Mouse (Mus musculus) myocyte (in vitro differentiated cells): ENCODE results near the gene Olfr263. TPM values are rescaled to one million over a fixed set of nuclear protein-coding genes. Genes with fewer than 3 reads are reported as not detected.
A peak's percentile ranks its signal among the peaks of the same experiment; 100 is the strongest.

Source experiments
- H3K27me3 ChIP-seq: one replicate; pipeline ENCODE4 v1.6.1; 2011; ENCODE audit not compliant: control insufficient read depth, insufficient read depth, insufficient read length
- H3K36me3 ChIP-seq: one replicate; pipeline ENCODE4 v1.6.1; 2011; ENCODE audit not compliant: control insufficient read depth, insufficient read depth
- H3K4me2 ChIP-seq: one replicate; pipeline ENCODE4 v1.6.1; 2011; ENCODE audit warnings: low read depth, control low read depth
- H3K4me3 ChIP-seq: one replicate; pipeline ENCODE4 v1.5.1; 2011; ENCODE audit warnings: mild to moderate bottlenecking, control low read depth, moderate library complexity
- H3K79me2 ChIP-seq: one replicate; pipeline ENCODE4 v1.6.1; 2011; ENCODE audit not compliant: control insufficient read depth, insufficient read depth
- H3ac ChIP-seq: one replicate; pipeline ENCODE4 v1.6.1; 2011; ENCODE audit not compliant: control insufficient read depth, insufficient read length
- CEBPB ChIP-seq: IDR thresholded peaks from 2 replicates; pipeline ENCODE4 v1.6.1; 2011; ENCODE audit warnings: mild to moderate bottlenecking, moderate library complexity; ENCODE audit not compliant: poor library complexity, insufficient read depth, severe bottlenecking
- E2F4 ChIP-seq: IDR thresholded peaks from one replicate; pipeline ENCODE4 v1.6.1; 2011; ENCODE audit warnings: mild to moderate bottlenecking, control low read depth, moderate library complexity; ENCODE audit not compliant: insufficient read depth
- MAX ChIP-seq: IDR thresholded peaks from one replicate; pipeline ENCODE4 v1.6.1; 2011; ENCODE audit warnings: low read depth, mild to moderate bottlenecking, control low read depth
- MYOD1 ChIP-seq, 3 experiments: IDR thresholded peaks; one replicate each; pipeline ENCODE4 v1.6.1; 2011; ENCODE audit warnings: control low read depth in 2 of 3, low read depth in 2 of 3, mild to moderate bottlenecking in 2 of 3, moderate library complexity in 1 of 3; ENCODE audit not compliant: insufficient read length in 2 of 3, control insufficient read depth in 1 of 3
- MYOG ChIP-seq, 3 experiments: IDR thresholded peaks; one replicate each; pipeline ENCODE4 v1.6.1; 2011; ENCODE audit warnings: control low read depth in 2 of 3, low read depth in 2 of 3, mild to moderate bottlenecking in 2 of 3; ENCODE audit not compliant: insufficient read length in 2 of 3, control insufficient read depth in 1 of 3, insufficient read depth in 1 of 3
- POLR2A ChIP-seq: IDR thresholded peaks from one replicate; pipeline ENCODE4 v1.6.1; 2011; ENCODE audit warnings: low read depth, mild to moderate bottlenecking, control low read depth, moderate library complexity; ENCODE audit not compliant: insufficient read length
- POLR2AphosphoS2 ChIP-seq: IDR thresholded peaks from one replicate; pipeline ENCODE4 v1.6.1; 2011; ENCODE audit warnings: low read depth, control low read depth; ENCODE audit not compliant: insufficient read length
- REST ChIP-seq: IDR thresholded peaks from one replicate; pipeline ENCODE4 v1.6.1; 2011; ENCODE audit warnings: mild to moderate bottlenecking, control low read depth, moderate library complexity; ENCODE audit not compliant: insufficient read depth, insufficient read length
- SRF ChIP-seq: IDR thresholded peaks from one replicate; pipeline ENCODE4 v1.6.1; 2011; ENCODE audit warnings: low read depth; ENCODE audit not compliant: control insufficient read depth, insufficient read length
- TCF12 ChIP-seq: IDR thresholded peaks from one replicate; pipeline ENCODE4 v1.6.1; 2011; ENCODE audit warnings: mild to moderate bottlenecking, control low read depth; ENCODE audit not compliant: poor library complexity, insufficient read depth, severe bottlenecking
- TCF3 ChIP-seq: IDR thresholded peaks from one replicate; pipeline ENCODE4 v1.6.1; 2011; ENCODE audit warnings: low read depth, control low read depth; ENCODE audit not compliant: insufficient read length
- USF1 ChIP-seq: IDR thresholded peaks from one replicate; pipeline ENCODE4 v1.6.1; 2011; ENCODE audit warnings: low read depth, mild to moderate bottlenecking, control low read depth, moderate library complexity
- polyA plus RNA-seq: library from polyadenylated mRNA; unstranded; fragments of >200 nt; fragmentation: generic; extraction: Trizol; gene quantifications from one replicate; pipeline ENCODE4 v1.2.1, GENCODE M21; 2012; ENCODE audit warnings: missing spikeins

The Olfr263 gene
- polyA plus RNA-seq, 1 experiment = not detected

DNA sequence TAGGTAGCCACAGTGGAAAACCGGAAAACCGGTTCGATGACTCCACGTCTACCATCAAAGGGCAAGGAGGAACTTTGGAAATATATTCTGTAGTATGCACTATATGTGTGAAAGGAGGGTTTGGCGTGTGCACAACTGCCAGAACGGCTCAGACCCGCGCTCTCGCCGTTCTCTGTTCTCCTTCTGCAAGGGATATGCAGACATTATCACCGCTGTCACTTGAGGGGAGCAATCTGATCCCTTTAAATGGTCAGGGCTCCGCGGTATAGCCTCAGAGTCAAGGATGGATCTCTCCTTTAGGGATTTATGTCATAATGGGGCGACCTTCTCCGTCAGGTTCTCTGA is 30.0 kb downstream of the Olfr263 start:
- no peak for TF ChIP-seq TCF12
- TF ChIP-seq MAX = no peak
- no peak overlapping the region for H3ac ChIP-seq
- no peaks in the 10 kb centered on the region for H3K79me2 ChIP-seq
- peak overlapping the region; percentile 40 for H3K4me3 ChIP-seq
- H3K27me3 ChIP-seq = peaks cover 5% of the 10 kb centered on the region
- H3K36me3 ChIP-seq = no peaks in the 10 kb centered on the region
- H3K4me2 ChIP-seq = peak overlapping the region; percentile 98

DNA sequence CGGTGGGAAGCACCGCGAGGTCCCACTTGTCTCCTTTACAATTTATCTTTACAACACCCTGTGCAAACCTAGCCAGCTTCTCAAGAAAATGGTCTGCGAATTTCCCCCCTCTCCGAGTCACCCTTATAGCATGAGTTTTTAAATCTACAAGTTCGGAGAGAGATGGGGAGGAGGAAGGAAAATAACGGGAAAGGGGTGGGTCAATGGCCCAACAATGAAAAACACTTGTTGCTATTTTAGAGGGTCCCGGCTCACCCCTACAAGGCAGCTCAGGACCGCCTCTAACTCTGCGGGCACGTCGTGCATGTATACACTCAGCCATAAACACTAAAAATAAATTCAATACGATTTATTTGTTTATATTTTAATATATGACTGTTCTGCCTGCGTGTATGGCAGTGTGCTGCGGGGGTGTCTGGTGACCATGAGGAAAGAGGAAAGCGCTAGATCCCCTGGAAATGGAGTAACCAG is 30.6 kb downstream of the Olfr263 start:
- Histone ChIP-seq H3K36me3 (no peaks in the 10 kb centered on the region), H3K27me3 (peaks cover 5% of the 10 kb centered on the region), H3K4me2 (peak overlapping the region; percentile 98), H3K79me2 (no peaks in the 10 kb centered on the region), H3ac (no peak overlapping the region), H3K4me3 (peak overlapping the region; percentile 40)
- no peak for TF ChIP-seq TCF3
- no peak for TF ChIP-seq E2F4
- no peak for TF ChIP-seq CEBPB
- no peak for TF ChIP-seq SRF
- no peak for TF ChIP-seq POLR2A
- TF ChIP-seq MAX = no peak
- TF ChIP-seq POLR2AphosphoS2 = no peak
- no peak for TF ChIP-seq MYOD1 (IDR thresholded peaks at IDR 0.05; ENCODE audit: control insufficient read depth in 1 of 3, insufficient read length in 2 of 3, low read depth in 2 of 3)

DNA sequence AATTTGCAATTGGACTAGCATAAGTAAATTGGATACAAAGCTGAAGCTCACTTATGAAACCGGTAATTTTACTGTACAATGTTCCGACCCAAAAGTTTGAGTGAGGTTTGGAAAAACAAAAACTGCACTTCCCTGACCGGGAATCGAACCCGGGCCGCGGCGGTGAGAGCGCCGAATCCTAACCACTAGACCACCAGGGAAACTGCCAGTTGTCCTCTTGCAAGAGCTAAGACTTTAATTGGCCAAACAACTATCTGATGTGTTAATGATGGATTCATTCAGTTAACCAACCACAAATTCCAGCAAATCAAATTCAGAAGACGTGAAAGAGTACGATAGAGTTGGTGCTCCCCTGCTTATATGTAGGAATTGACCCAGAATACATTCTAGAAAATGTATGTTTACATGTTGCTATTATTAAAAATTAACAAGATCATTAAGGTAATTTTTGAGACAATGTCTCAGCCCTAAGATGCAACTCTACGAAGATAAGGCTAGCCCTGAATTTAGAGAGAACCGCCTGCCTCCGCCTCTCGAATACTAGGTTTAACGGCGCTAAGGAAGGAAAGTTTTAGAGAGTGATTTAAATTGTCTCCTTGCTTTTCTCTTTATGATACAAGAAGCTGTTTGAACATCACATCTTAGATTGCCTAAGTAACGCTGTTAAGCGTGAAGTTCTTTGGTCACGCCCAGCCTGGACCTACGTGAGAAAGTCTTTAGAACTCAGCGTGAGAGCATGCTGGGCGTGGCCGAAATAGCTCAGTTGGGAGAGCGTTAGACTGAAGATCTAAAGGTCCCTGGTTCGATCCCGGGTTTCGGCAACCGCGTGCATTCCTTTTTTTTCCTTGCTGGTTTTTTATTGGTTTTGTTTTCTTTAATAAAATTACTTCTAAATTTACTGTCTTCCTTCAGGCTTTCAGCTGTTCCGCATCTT is 31.5 kb downstream of the Olfr263 start:
- no peaks in the 10 kb centered on the region for H3K79me2 ChIP-seq
- peaks cover 5% of the 10 kb centered on the region for H3K27me3 ChIP-seq
- no peak overlapping the region for H3ac ChIP-seq
- no peak for TF ChIP-seq POLR2A
- no peak for TF ChIP-seq MYOD1 (IDR thresholded peaks at IDR 0.05; ENCODE audit: control insufficient read depth in 1 of 3, insufficient read length in 2 of 3, low read depth in 2 of 3)
- no peak for TF ChIP-seq E2F4
- TF ChIP-seq REST = no peak
- no peak for TF ChIP-seq TCF12
- no peak for TF ChIP-seq MAX
- TF ChIP-seq CEBPB = no peak
- no peak for TF ChIP-seq TCF3
- no peak for TF ChIP-seq USF1
- H3K4me3 ChIP-seq = peak overlapping the region; percentile 40
- H3K4me2 ChIP-seq = peak overlapping the region; percentile 98
- H3K36me3 ChIP-seq = no peaks in the 10 kb centered on the region

DNA sequence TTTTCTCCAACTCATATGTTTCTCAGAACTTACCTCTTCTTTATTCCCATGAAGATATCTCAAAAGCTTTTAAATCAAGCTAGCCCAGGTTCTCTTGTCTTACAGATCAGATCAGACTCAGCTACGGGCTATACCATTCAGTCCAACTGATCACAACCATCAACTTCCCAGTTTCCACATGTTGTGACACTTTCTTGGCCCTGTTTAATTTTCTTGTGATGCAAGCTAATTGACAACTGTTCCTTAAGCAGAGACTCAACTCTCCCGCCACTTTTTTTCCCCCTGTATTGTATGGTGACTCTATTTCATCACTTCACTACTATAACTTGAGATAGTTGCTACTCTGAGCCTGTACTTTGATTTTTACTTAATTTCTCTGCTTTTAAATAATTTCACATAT is 32.2 kb downstream of the Olfr263 start:
- Histone ChIP-seq H3K27me3 (peaks cover 5% of the 10 kb centered on the region), H3K4me3 (peak overlapping the region; percentile 40), H3K36me3 (no peaks in the 10 kb centered on the region), H3ac (no peak overlapping the region), H3K4me2 (peak overlapping the region; percentile 69), H3K79me2 (no peaks in the 10 kb centered on the region)
- TF ChIP-seq MYOD1 (IDR thresholded peaks at IDR 0.05; ENCODE audit: control insufficient read depth in 1 of 3, insufficient read length in 2 of 3, low read depth in 2 of 3) = no peak
- no peak for TF ChIP-seq USF1
- TF ChIP-seq TCF3 = no peak
- no peak for TF ChIP-seq REST
- no peak for TF ChIP-seq TCF12
- TF ChIP-seq E2F4 = no peak
- TF ChIP-seq POLR2AphosphoS2 = no peak
- TF ChIP-seq CEBPB = no peak
- no peak for TF ChIP-seq SRF
- no peak for TF ChIP-seq MAX
- TF ChIP-seq POLR2A = no peak
- no peak for TF ChIP-seq MYOG (IDR thresholded peaks at IDR 0.05; ENCODE audit: control insufficient read depth in 1 of 3, insufficient read depth in 1 of 3, insufficient read length in 2 of 3, low read depth in 2 of 3)

DNA sequence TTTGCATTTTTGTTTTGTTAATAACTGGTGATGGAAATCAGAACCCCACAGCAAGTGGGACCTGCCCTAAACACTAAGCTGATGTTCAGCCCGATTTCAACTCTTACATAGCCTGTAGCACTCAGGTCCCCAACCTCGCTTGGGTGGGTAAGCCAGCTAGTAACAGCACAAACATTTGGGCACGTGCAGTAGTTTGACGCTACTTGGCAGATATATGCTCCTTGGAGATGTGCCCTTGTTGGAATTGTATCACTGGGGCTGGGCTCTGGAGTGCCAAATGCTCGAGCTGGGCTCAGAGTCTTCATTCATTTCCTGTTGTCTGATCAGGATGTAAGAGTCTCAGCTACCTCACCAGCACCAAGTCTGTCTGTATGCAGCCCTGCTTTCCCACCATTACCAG is 33.2 kb downstream of the Olfr263 start:
- Histone ChIP-seq H3K4me3 (no peak overlapping the region), H3K79me2 (no peaks in the 10 kb centered on the region), H3K4me2 (no peak overlapping the region), H3K36me3 (no peaks in the 10 kb centered on the region), H3K27me3 (peaks cover 2% of the 10 kb centered on the region), H3ac (no peak overlapping the region)
- no peak for TF ChIP-seq USF1
- no peak for TF ChIP-seq POLR2AphosphoS2
- no peak for TF ChIP-seq MAX
